Mouse (Mus musculus) v-Abl transformed pro-B cells (cell line): ENCODE data around the gene Gm49378.

Source experiments
- in situ Hi-C, 2 experiments: fragments of 400-800 bp; cut with MboI; formaldehyde crosslinking; loops; one replicate each; pipeline ENCODE4 v1.15.1; 2025; ENCODE audit not compliant: unreplicated experiment in 2 of 2

The Gm49378 gene

DNA sequence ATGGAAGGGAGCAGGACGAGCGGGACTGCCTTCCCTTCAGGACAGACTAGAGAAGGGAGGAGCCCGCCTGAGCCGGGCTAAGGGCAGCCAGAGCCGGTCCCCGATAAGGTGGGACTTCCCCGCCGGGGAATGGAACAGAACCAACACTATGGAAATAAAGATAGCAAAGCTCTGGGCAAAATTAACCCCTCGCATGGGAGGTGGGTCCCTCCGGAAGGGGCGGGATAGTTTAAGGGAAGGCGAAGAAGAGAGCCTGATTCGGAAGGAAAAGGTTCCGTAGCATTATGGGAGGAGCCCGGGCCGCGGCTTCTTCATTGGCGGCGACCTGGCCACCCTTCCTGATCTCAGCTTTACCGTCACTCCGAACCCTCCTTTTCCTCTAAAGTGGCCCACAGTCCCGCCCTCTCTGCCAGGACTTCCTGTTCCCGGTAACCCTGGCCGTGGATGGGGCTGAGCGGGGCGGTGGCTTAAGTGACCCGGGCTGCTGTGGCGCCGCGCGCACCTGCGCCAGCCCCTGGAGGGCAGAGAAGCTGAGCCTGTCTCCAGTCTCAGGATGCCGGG lies 46.3 kb downstream of the Gm49378 start, which contains the start of gene Rnf31:
Gene Rnf31, plus strand, starts transcription at position 378 of the 561 bp plus-strand sequence.
- in situ Hi-C loops: no loop called here

DNA sequence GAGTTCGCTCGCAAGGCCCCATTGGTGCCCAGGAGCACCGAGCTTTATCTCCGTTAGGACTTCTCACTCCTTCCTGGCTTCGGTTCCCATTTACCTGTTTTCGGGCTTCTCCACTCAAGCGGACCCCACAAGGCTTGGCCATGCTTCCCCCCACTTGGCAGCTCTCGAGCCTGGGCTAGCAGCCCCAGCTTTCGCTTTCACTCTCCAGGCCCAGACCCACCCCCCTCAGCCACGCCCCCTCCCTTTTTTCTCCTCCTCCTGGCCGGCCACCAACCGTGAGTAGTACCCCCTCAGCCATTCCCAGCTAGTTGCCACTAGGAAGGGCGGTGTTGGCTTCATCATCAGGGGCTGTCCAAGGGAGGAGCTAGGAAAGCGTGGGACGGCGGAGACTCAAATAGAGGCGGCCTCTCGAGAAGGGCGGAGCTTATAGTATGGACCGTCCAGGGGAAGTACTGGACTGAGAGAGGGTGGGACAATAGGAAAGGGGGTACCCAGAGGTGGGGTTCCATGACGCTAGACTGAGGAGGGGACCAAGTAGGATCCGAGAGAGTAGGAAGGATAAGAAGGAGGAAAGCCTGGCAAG lies 46.9 kb downstream of the Gm49378 start, which contains the start of gene Psme2:
Gene Psme2, minus strand, starts transcription at position 366 of the 583 bp plus-strand sequence.
- in situ Hi-C loops: no loop called here

DNA sequence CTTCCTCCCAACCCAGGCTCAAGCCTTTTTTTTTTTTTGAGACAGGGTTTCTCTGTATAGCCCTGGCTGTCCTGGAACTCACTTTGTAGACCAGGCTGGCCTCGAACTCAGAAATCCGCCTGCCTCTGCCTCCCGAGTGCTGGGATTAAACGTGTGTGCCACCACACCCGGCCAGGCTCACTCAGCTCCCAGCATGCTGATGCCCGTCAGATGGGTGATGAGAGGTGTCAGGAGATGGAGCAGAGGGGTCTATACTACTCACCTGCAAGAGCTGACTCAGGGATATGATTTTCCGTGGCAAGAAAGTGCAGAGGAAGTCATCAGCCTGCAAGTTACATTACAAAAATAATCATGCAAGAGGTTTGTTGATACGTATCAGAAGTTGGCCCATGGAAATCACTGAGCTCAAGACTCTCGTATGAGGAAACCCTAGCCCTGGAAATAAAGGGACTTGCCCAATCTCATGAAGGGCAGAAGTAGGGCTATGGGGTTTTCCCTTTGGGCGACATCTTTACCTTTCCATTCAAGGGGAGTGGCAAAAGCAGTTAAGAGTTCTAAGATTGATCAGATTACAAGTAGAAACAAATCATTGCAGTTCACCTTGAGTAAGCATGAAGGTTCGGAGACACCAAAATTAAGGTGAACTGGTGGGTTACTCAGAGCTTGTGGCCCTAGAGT lies 47.8 kb downstream of the Gm49378 start:
- in situ Hi-C loops: loop anchor here in 1 of 2 experiments (10.0 kb wide), 1 partner anchor 95 kb away; the partner anchor contains the start of gene Carmil3

DNA sequence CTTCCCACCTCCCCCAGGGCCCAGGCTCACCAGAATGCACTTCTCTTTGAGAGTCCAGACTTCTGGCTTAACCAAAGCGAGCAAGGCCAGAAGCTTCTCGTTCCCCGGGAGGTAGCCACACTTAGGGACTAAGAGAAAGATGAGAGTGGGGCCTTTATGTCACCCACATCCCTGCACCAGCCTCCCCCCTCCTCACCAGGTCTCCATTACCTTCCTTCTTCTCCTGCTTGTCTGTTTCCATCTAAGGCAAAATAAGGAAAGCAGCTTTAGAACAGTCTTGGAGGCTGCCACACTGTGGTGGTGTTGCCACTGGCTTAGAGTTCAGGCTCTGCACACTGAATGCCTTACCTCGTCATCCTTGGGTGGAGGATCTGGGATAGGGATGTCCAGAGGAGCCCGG lies 48.4 kb downstream of the Gm49378 start:
- in situ Hi-C loops: loop anchor here in 1 of 2 experiments (10.0 kb wide), 1 partner anchor 94 kb away; the partner anchor contains the start of gene Carmil3

DNA sequence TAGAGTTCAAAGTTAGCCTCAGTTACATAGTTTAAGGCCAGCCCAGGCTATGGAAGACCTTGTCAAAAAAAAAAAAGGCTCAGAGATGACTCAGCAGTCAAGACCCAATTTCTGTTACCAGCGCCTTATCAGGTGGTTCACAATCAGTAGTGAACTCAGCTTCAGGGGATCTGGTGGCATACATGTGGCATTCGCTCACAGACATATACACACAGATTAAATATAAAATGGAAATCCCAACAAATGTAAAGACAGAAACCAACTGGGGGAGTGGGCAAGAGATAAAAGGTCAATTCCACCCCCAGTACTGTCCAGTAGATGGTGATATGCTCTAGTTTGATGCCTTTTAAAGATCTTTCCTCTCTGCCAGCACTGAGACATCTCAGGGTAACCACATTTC lies 51.5 kb downstream of the Gm49378 start:
- in situ Hi-C loops: loop anchor here in 1 of 2 experiments (10.0 kb wide), 1 partner anchor 91 kb away; the partner anchor contains the start of gene Carmil3

DNA sequence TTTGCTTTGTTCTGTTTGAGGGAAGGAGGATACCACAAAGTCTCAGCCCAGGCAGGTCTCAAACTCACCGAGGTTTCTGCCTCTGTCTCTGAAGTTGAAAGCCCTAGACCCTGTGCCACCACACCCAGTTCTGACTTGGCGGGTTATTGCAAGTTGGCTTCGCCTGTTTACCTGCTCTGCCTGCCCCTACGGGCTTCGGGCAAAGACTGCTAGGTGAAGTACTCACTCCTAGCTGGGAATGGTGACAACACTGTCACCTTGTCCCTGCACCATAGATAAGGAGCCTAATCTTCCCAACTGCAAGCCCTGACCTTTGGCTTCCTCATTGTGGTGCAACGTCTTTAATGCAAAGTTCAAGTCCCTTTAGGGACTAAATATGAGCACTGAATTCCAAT lies 52.1 kb downstream of the Gm49378 start:
- in situ Hi-C loops: loop anchor here in 1 of 2 experiments (10.0 kb wide), 1 partner anchor 91 kb away; the partner anchor contains the start of gene Carmil3

DNA sequence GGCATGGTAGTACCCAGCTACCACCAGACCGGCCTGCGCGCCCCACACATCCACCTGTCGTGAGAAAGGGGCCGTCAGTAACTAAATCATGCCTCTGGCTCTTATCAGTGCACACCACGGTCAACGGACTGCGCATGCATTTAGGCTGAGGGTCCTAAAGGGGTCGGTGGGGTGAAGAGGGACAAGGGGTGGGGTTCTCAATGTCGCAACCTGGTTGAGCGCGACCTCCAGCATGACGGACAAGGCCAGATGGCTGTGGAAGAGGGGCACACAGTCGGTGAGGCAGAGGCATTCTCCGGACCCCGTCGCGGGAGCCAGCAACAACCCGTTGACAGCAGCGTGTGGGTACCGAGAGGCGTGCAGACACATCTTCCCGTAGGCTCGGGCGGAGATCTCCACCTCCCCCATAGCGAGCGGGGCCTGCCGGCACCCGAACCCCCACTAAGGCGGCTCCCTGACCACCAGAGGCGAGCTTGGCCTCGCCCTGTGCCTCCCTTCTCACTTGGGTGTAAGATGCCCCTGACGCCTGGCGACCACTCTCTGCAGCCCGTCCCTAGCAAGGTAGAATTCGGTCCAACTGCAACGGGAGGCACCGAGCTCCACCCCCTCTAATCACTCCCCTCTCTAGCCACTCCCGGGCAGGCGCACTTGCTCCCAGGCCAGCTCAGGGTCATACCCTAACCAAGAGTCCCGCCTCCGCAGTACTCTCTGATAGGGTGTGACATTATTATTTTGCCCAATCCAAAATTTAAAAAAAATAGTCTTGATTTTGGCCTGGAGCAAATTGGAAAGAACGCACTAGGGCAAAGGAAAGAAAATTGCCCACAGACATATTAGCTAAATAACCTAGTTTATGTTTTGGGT lies 52.8 kb downstream of the Gm49378 start, which contains the start of gene Emc9:
Gene Emc9, minus strand, starts transcription at position 601 of the 864 bp plus-strand sequence.
- in situ Hi-C loops: loop anchor here (5.0 to 10.0 kb wide), 2 partner anchors 88 to 90 kb away; partner anchors contain the start of gene Carmil3 (in 1 of the 2)

DNA sequence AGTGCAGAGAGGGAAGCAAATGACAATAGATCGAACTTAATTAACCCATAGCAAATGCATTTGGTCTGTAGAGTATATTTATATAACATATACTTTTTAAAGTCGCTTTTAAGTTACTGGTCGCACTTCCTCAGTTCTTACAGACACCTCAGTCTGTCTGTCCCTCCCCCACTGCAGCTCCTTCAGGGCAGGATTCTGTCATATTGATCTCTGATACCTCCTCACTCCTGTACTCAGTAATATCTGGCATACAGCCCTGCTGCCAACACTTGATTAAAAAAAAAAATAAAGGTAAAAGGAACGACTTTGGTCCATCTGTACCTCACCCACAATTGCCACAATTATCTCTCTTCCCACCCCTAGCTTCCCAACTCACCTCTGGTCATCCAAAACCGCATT lies 53.4 kb downstream of the Gm49378 start:
- in situ Hi-C loops: loop anchor here (5.0 to 10.0 kb wide), 2 partner anchors 87 to 90 kb away; partner anchors contain the start of gene Carmil3 (in 1 of the 2)

DNA sequence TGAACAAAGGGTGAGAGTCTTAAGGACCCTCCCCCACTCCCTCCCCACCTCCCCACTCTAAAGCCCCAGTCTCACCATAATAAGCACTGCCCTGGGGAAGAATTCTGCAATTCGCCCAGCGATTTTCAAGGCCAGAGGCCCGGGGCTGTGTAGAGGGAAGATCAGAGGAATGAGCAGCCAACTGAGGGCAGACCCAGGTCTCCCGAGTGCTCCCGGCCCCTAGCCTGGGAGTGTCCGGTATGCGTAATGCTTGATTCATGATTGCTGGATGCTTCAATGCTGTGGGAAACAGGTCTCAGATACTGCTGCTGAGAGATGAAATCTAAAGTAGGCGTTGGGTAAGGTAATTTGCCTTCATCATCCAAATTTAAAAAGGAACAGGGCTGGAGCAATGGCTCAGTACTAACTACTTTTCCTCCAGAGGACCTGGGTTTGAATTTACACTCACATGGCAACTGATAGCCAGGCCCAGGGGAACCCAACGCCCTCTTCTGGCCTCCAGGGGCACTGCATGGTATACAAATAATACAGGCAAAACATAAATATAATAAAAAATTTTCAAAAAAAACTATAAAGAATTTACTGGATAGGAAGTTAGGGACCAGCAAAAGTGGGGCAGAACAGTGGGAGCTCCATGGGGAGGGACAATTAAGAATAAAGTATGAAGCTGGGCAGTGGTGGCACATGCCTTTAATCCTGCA lies 55.6 kb downstream of the Gm49378 start:
- in situ Hi-C loops: loop anchor here (5.0 to 10.0 kb wide), 2 partner anchors 85 to 87 kb away; partner anchors contain the start of gene Carmil3 (in 1 of the 2)

DNA sequence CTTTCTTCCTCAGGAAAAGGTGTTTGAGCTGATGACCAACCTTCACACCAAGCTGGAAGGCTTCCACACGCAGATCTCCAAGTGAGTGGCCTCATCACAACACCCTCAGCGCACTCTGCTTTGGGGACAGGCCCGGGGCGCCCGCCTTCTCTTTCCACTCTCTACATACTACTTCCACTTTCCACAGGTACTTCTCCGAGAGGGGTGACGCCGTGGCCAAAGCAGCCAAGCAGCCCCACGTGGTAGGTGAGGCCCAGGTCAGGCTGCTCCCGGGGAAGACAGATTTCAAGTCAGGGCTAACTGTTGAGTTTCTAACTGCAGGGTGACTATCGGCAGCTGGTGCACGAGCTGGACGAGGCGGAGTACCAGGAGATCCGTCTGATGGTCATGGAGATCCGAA lies 57.0 kb downstream of the Gm49378 start:
- in situ Hi-C loops: loop anchor here (5.0 to 10.0 kb wide), 2 partner anchors 83 to 86 kb away; partner anchors contain the start of gene Carmil3 (in 1 of the 2)

DNA sequence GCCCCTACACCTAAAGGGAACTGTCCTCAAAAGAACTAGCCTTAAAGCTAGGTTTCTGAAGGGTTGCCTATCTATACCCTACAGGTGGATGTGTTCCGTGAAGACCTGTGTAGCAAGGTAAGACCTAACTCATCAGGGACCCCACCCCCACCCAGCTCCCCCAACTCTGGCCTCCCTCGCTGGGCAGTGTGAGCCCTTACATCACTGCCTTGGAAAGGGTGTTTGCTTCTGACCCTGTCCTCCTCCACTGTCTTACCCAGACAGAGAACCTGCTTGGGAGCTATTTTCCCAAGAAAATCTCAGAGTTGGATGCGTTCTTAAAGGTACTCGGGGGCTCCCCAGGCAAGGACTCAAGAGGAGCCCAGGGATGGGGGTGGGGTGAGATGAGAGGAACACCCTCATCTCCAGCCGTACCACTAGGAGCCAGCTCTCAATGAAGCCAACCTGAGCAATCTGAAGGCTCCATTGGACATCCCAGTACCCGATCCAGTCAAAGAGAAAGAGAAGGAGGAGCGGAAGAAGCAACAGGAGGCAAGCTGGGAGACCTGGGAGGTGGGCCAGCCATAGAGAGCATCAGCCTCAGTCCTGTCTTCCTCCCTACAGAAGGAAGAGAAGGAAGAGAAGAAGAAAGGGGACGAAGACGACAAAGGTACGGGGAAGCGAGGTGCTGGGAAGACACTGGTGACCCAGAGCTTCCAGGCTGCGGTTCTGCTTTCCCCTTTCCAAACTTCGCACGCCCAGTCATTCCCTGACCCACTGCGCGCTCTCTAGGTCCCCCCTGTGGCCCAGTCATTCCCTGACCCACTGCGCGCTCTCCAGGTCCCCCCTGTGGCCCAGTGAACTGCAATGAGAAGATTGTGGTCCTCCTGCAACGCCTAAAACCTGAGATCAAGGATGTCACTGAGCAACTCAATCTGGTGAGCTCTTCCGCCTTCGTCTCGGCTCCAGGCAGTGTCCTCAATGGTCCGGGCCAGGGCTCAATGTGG lies 57.9 kb downstream of the Gm49378 start:
- in situ Hi-C loops: loop anchor here (5.0 to 10.0 kb wide), 2 partner anchors 83 to 85 kb away; partner anchors contain the start of gene Carmil3 (in 1 of the 2)
